Mouse (Mus musculus): Measurements from ENCODE around the gene Itpr2. TPM values are rescaled to one million over a fixed set of nuclear protein-coding genes. Genes with fewer than 3 reads are reported as not detected.

The Itpr2 gene
- polyA plus RNA-seq, 1 experiment from 2014 or later = 7.5 TPM

DNA sequence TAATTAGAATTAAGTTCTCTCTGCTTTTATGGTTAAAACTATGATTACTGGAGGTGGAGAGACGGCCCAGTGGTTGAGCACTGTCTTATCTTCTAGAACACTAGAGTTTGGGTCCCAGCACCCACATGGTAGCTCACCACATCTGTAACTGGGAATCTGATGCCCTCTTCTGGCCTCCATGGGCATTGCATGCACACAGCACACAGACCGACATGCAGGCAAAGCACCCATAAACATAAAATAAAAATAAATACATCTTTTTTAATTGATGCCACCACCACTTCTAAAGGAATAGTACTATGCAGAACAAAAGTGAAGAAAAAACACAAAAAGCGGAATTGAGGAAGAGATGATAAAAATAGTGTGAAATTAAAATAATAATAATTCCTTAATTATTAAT is 243.8 kb downstream of the Itpr2 start:
- Histone ChIP-seq H3K4me1 (ENCODE audit: control insufficient read depth, low read depth, low read length) (peaks cover 15% of the 10 kb centered on the region), H3K27me3 (ENCODE audit: control insufficient read depth, insufficient read depth, low read depth, low read length) (no peaks in the 10 kb centered on the region), H3K27ac (ENCODE audit: low read length) (no peak overlapping the region), H3K36me3 (ENCODE audit: control insufficient read depth, insufficient read depth) (no peaks in the 10 kb centered on the region; the same call in 1 of the 2 replicates), H3K9me3 (replicated peaks; ENCODE audit: control insufficient read depth, low read length) (peaks cover 5% of the 10 kb centered on the region; the same call in 1 of the 2 replicates), H3K4me2 (ENCODE audit: low read depth, low read length) (no peak overlapping the region), H3K9ac (ENCODE audit: low read depth, low read length) (no peak overlapping the region), H3K4me3 (ENCODE audit: low read depth, low read length) (no peak overlapping the region)
- 78% methylated on average over 3 of the region's 3 CpGs for WGBS (ENCODE audit: insufficient replicate concordance)
- ATAC-seq (ENCODE audit: low read depth) = no peak

DNA sequence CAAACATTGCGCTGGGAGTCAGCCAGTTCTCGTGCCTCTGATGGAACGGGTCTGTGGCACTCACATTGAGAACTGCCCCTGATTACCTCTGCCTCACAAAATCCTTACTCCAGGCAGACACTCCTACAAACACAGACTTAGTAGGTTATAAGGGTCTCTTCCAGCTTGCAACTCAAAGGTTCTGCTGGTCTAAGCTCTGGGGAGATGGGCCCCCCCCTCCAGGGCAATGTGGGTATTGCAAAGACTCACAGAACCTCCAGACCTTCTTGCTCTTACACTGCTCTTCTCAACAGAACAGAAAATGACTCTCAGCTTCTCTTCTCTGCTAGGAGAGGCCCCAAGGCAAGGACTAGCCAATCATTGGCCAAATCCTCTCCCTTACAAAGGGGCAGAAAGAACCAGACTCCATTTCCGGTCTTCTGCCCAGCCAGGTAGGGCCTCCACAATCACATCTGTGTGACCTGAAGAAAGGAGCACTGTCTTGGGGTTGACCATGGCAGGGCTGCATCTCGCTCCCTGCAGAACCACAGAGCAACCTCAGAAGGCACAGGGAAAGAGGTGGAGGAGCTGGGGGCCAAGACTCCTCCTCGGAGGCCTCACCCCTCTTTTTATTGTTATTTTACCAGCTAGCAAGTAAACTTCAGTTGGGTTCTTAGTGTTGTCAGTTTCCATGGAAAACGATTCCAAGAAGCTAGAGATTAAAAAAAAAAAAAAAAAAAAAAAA is 244.9 kb downstream of the Itpr2 start:
- peak overlapping the region; percentile 41; the same call in 1 of the 2 replicates for H3K4me2 ChIP-seq (ENCODE audit: low read depth, low read length)
- WGBS (ENCODE audit: insufficient replicate concordance) = 81% methylated on average over 7 of the region's 7 CpGs
- ATAC-seq (ENCODE audit: low read depth) = peak; percentile 65
- H3K4me3 ChIP-seq (ENCODE audit: low read depth, low read length) = no peak overlapping the region
- no peaks in the 10 kb centered on the region for H3K27me3 ChIP-seq (ENCODE audit: control insufficient read depth, insufficient read depth, low read depth, low read length)
- no peak overlapping the region; the same call in 1 of the 2 replicates for H3K9ac ChIP-seq (ENCODE audit: low read depth, low read length)
- H3K36me3 ChIP-seq (ENCODE audit: control insufficient read depth, insufficient read depth) = no peaks in the 10 kb centered on the region; the same call in 1 of the 2 replicates
- peaks cover 5% of the 10 kb centered on the region; the same call in 1 of the 2 replicates for H3K9me3 ChIP-seq (replicated peaks; ENCODE audit: control insufficient read depth, low read length)
- no peak overlapping the region for H3K27ac ChIP-seq (ENCODE audit: low read length)
- H3K4me1 ChIP-seq (ENCODE audit: control insufficient read depth, low read depth, low read length) = peaks cover 15% of the 10 kb centered on the region

- ATAC-seq (ENCODE audit: low read depth) = peak; percentile 87
- peak overlapping the region; percentile 41 for H3K4me2 ChIP-seq (ENCODE audit: low read depth, low read length)
These were observed 245.6 kb downstream of the Itpr2 start for GRCm38 (mm10) chr6:146256401-146256800.

GRCm38 (mm10) chr6:146255656-146256055 is 246.4 kb downstream of the Itpr2 start:
- peaks cover 5% of the 10 kb centered on the region; the same call in 1 of the 2 replicates for H3K9me3 ChIP-seq (replicated peaks; ENCODE audit: control insufficient read depth, low read length)
- no peaks in the 10 kb centered on the region; the same call in 1 of the 2 replicates for H3K36me3 ChIP-seq (ENCODE audit: control insufficient read depth, insufficient read depth)
- H3K4me2 ChIP-seq (ENCODE audit: low read depth, low read length) = peak overlapping the region; percentile 41; the same call in 1 of the 2 replicates
- 83% methylated on average over 6 of the region's 6 CpGs for WGBS (ENCODE audit: insufficient replicate concordance)
- H3K27ac ChIP-seq (ENCODE audit: low read length) = no peak overlapping the region
- H3K4me3 ChIP-seq (ENCODE audit: low read depth, low read length) = no peak overlapping the region
- H3K27me3 ChIP-seq (ENCODE audit: control insufficient read depth, insufficient read depth, low read depth, low read length) = no peaks in the 10 kb centered on the region
- ATAC-seq (ENCODE audit: low read depth) = no peak
- H3K9ac ChIP-seq (ENCODE audit: low read depth, low read length) = no peak overlapping the region
- H3K4me1 ChIP-seq (ENCODE audit: control insufficient read depth, low read depth, low read length) = peaks cover 15% of the 10 kb centered on the region

More at GRCm38 (mm10) chr6:146256401-146256800, 245.6 kb downstream of the Itpr2 start:
- H3K4me1 ChIP-seq (ENCODE audit: control insufficient read depth, low read depth, low read length) = peaks cover 15% of the 10 kb centered on the region
- WGBS (ENCODE audit: insufficient replicate concordance) = 25% methylated on average over 2 of the region's 2 CpGs
- no peaks in the 10 kb centered on the region; the same call in 1 of the 2 replicates for H3K36me3 ChIP-seq (ENCODE audit: control insufficient read depth, insufficient read depth)
- peaks cover 5% of the 10 kb centered on the region; the same call in 1 of the 2 replicates for H3K9me3 ChIP-seq (replicated peaks; ENCODE audit: control insufficient read depth, low read length)
- H3K27ac ChIP-seq (ENCODE audit: low read length) = no peak overlapping the region
- no peaks in the 10 kb centered on the region for H3K27me3 ChIP-seq (ENCODE audit: control insufficient read depth, insufficient read depth, low read depth, low read length)
- no peak overlapping the region; the same call in 1 of the 2 replicates for H3K9ac ChIP-seq (ENCODE audit: low read depth, low read length)
- peak overlapping the region; percentile 18 for H3K4me3 ChIP-seq (ENCODE audit: low read depth, low read length)

DNA sequence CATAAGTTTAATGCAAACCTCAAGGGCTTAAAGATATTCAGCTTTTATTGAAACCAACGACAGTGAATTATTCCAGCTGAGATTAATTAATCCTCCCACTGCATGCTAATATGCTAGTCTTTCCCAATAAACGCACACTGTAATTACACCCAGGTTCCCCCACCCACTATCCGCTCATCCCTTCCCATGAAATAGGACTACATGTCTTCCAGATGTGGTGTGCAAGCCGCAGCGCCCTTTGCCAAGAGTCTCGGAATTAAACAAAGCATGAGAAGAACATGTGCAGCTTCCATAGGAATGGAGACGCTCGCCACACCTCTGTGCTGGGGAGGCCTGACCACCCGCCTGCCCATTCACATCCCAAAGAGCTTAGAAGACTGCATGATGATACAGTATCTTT is 247.1 kb downstream of the Itpr2 start:
- no peak overlapping the region for H3K4me3 ChIP-seq (ENCODE audit: low read depth, low read length)
- ATAC-seq (ENCODE audit: low read depth) = no peak
- no peak overlapping the region for H3K9ac ChIP-seq (ENCODE audit: low read depth, low read length)
- no peak overlapping the region for H3K4me2 ChIP-seq (ENCODE audit: low read depth, low read length)
- H3K4me1 ChIP-seq (ENCODE audit: control insufficient read depth, low read depth, low read length) = peaks cover 15% of the 10 kb centered on the region
- no peaks in the 10 kb centered on the region for H3K27me3 ChIP-seq (ENCODE audit: control insufficient read depth, insufficient read depth, low read depth, low read length)
- 82% methylated on average over 9 of the region's 9 CpGs for WGBS (ENCODE audit: insufficient replicate concordance)
- H3K27ac ChIP-seq (ENCODE audit: low read length) = no peak overlapping the region
- no peaks in the 10 kb centered on the region; the same call in 1 of the 2 replicates for H3K36me3 ChIP-seq (ENCODE audit: control insufficient read depth, insufficient read depth)
- H3K9me3 ChIP-seq (replicated peaks; ENCODE audit: control insufficient read depth, low read length) = peaks cover 5% of the 10 kb centered on the region; the same call in 1 of the 2 replicates

DNA sequence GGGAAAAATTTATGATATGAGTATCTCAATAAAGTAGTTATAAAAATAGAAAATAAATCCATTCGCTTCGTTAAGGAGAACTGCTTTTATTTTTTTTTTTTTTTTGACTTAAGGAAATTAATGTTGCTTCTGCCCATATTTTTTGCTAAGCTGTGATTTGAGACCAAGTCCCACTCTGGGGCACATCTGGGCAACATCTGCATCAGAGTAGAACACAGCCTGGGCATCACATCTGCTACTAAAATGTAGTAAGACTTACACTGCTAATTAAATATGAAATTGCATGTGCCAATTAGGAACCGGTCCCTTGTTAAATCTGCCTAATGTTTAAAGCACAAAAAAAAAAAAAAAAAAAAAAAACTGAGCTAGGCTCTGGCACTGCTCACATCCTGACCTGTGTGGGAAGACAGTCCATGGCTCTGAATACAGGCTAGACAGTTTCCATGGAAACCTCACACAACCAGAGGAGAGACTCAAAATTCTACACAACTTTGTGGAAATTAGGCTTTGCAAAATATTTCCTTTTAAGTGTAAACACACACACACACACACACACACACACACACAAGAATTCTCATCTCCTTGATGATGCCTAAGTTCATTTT is 247.7 kb downstream of the Itpr2 start:
- ATAC-seq (ENCODE audit: low read depth) = no peak

DNA sequence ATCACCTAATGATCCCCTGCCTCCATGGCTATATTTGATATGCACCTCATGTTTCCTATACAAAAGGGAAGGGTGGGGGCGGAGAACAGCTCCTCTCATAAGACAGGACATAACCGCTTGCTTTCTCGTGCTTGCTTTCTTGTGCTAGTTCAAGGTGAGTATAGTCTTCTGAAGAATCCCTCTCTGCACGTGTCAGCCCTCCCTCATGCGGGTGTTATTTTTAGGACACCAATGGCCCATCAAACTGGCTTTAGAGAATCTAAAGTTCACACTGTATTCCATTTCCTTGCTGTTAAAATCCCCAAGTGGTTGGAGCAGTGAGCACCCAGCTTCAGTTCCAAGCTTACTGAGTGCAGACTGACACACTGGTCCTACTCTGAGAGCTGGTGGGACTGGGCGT is 252.9 kb downstream of the Itpr2 start:
- Histone ChIP-seq H3K27me3 (ENCODE audit: control insufficient read depth, insufficient read depth, low read depth, low read length) (no peaks in the 10 kb centered on the region), H3K4me3 (ENCODE audit: low read depth, low read length) (no peak overlapping the region), H3K36me3 (ENCODE audit: control insufficient read depth, insufficient read depth) (no peaks in the 10 kb centered on the region), H3K27ac (ENCODE audit: low read length) (no peak overlapping the region), H3K4me1 (ENCODE audit: control insufficient read depth, low read depth, low read length) (peaks cover 16% of the 10 kb centered on the region), H3K9ac (ENCODE audit: low read depth, low read length) (no peak overlapping the region), H3K4me2 (ENCODE audit: low read depth, low read length) (no peak overlapping the region), H3K9me3 (replicated peaks; ENCODE audit: control insufficient read depth, low read length) (no peaks in the 10 kb centered on the region)
- 75% methylated on average over 6 of the region's 6 CpGs for WGBS (ENCODE audit: insufficient replicate concordance)
- ATAC-seq (ENCODE audit: low read depth) = no peak

More for the DNA sequence above, 247.7 kb downstream of the Itpr2 start:
- Histone ChIP-seq H3K36me3 (ENCODE audit: control insufficient read depth, insufficient read depth) (no peaks in the 10 kb centered on the region; the same call in 1 of the 2 replicates), H3K27ac (ENCODE audit: low read length) (no peak overlapping the region), H3K9me3 (replicated peaks; ENCODE audit: control insufficient read depth, low read length) (peaks cover 5% of the 10 kb centered on the region; the same call in 1 of the 2 replicates), H3K4me1 (ENCODE audit: control insufficient read depth, low read depth, low read length) (peaks cover 15% of the 10 kb centered on the region), H3K9ac (ENCODE audit: low read depth, low read length) (no peak overlapping the region), H3K4me3 (ENCODE audit: low read depth, low read length) (no peak overlapping the region), H3K4me2 (ENCODE audit: low read depth, low read length) (no peak overlapping the region), H3K27me3 (ENCODE audit: control insufficient read depth, insufficient read depth, low read depth, low read length) (no peaks in the 10 kb centered on the region)
- WGBS (ENCODE audit: insufficient replicate concordance) = 72% methylated on average over 3 of the region's 3 CpGs

DNA sequence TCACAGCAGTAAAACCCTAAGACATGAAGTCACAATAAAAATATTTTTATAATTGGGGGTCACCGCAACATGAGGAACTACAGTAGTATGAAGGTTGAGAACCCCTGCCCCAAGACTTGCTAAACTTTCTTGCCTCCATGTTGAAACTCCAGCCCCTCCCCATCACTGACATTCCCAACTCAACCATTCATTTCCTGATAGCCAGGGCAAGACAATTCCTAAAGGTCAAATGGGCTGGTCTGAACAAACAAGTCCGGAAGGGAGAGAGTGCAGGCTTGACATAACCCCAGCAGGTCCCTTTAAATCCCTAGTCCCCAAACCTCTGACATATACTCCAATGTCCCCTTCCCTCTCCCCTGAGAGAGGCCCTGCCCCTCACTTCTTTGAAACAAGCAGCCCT is 253.7 kb downstream of the Itpr2 start:
- H3K27ac ChIP-seq (ENCODE audit: low read length) = no peak overlapping the region
- H3K4me3 ChIP-seq (ENCODE audit: low read depth, low read length) = no peak overlapping the region
- no peaks in the 10 kb centered on the region for H3K27me3 ChIP-seq (ENCODE audit: control insufficient read depth, insufficient read depth, low read depth, low read length)
- 76% methylated on average over 2 of the region's 2 CpGs for WGBS (ENCODE audit: insufficient replicate concordance)
- 0 out of 2 replicates have a peak, but pooled peaks have one; percentile 25 for ATAC-seq (ENCODE audit: low read depth)
- peak overlapping the region; percentile 22; the same call in 1 of the 2 replicates for H3K4me2 ChIP-seq (ENCODE audit: low read depth, low read length)
- peaks cover 16% of the 10 kb centered on the region for H3K4me1 ChIP-seq (ENCODE audit: control insufficient read depth, low read depth, low read length)
- H3K36me3 ChIP-seq (ENCODE audit: control insufficient read depth, insufficient read depth) = no peaks in the 10 kb centered on the region
- H3K9ac ChIP-seq (ENCODE audit: low read depth, low read length) = no peak overlapping the region
- no peaks in the 10 kb centered on the region for H3K9me3 ChIP-seq (replicated peaks; ENCODE audit: control insufficient read depth, low read length)
